In the genomic region with DNA sequence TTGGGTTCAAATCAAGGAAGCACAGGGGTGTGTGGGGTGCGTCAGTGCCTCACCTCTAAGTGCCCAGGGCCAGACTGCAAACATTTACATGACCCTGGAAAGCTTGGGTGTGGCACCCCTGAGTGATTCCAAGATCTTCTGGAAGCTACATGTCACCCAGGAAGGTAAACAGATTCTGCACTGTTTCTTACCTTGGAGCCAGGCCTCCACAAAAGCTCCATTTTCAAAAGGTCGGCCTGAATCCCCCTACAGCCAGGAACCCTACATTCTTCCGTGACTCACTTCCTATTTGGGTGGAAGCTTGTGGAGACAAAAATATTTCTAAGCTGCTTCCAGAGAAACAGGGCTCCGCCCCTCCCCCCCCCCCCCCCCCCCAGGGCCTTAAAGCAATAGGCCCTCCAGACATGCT, we compare ENCODE assay signal across 10 mouse cellular contexts. TPM values are rescaled to one million over a fixed set of nuclear protein-coding genes. Genes with fewer than 3 reads are reported as not detected.
A peak's percentile ranks its signal among the peaks of the same experiment; 100 is the strongest.
DNase-seq lines count a peak whose midpoint lies in the region; ATAC-seq and TF ChIP-seq lines count a peak whose summit lies in the region.
"Had no signal": no experiment of that assay in that cellular context is flagged by ENCODE, and none has a peak within 500 bp of the region (broad histone marks: within the 10 kb centered on the region; RNA-seq: fewer than 3 reads in every experiment).

No protein-coding gene starts in this region.

- H3K4me2 ChIP-seq in heart, embryonic 11.5 days = no peak overlapping the region

- TF ChIP-seq POLR2A in lung, adult 2 months (IDR thresholded peaks at IDR 0.05; ENCODE audit: borderline replicate concordance, extremely low read depth, low read depth, low read length) = no peak

- H3K27ac ChIP-seq in gastrocnemius, adult 2 months = peak overlapping the region; percentile 92
- no peak overlapping the region for H3K27ac ChIP-seq in heart, embryonic 11.5 days (ENCODE audit: low read depth, low read length)
- no peak overlapping the region for H3K27ac ChIP-seq in midbrain, embryonic 10.5 days (replicated peaks)
- H3K27ac ChIP-seq: hindbrain, embryonic 10.5 days; liver, embryonic 14.5 days had no signal

- peaks cover 6% of the 10 kb centered on the region for H3K4me1 ChIP-seq in heart, embryonic 11.5 days (ENCODE audit: control insufficient read depth, insufficient read depth, low read length)
- peaks cover 22% of the 10 kb centered on the region for H3K4me1 ChIP-seq in lung, adult 2 months (ENCODE audit: control insufficient read depth, insufficient read depth, low read length)
- no peaks in the 10 kb centered on the region for H3K4me1 ChIP-seq in midbrain, embryonic 10.5 days
- H3K4me1 ChIP-seq: hindbrain, embryonic 10.5 days had no signal

- peak overlapping the region; percentile 65 for H3K4me3 ChIP-seq in gastrocnemius, adult 2 months
- no peak overlapping the region for H3K4me3 ChIP-seq in heart, embryonic 11.5 days (ENCODE audit: low read depth, low read length)
- peak overlapping the region; percentile 35 for H3K4me3 ChIP-seq in lung, adult 2 months (replicated peaks; ENCODE audit: extremely low read depth, low read depth, low read length)
- H3K4me3 ChIP-seq in midbrain, embryonic 10.5 days = no peak overlapping the region
- H3K4me3 ChIP-seq: hindbrain, embryonic 10.5 days had no signal

- no peak for DNase-seq in gastrocnemius, adult 2 months
- DNase-seq in gastrocnemius, postnatal 4 days (ENCODE audit: low spot score in 2 of 2) = no peak
- DNase-seq in NIH3T3 (ENCODE audit: low read depth) = peak; percentile 68
- DNase-seq in lung, adult 2 months = peak; percentile 50
- DNase-seq in right cerebral cortex, postnatal 14 days = no peak
- DNase-seq in midbrain, embryonic 10.5 days (ENCODE audit: low spot score) = no peak

- H3K27me3 ChIP-seq in heart, embryonic 11.5 days (ENCODE audit: control insufficient read depth, insufficient read depth, low read length) = no peaks in the 10 kb centered on the region
- H3K27me3 ChIP-seq in midbrain, embryonic 10.5 days (ENCODE audit: low read depth, poor library complexity, severe bottlenecking) = no peaks in the 10 kb centered on the region

- H3K36me3 ChIP-seq in heart, embryonic 11.5 days (ENCODE audit: control insufficient read depth, insufficient read depth, low read length) = peaks cover 5% of the 10 kb centered on the region; the same call in 1 of the 2 replicates
- peaks cover 39% of the 10 kb centered on the region for H3K36me3 ChIP-seq in midbrain, embryonic 10.5 days

- no peaks in the 10 kb centered on the region for H3K9me3 ChIP-seq in heart, embryonic 11.5 days (replicated peaks; ENCODE audit: control insufficient read depth, low read length)
- no peaks in the 10 kb centered on the region for H3K9me3 ChIP-seq in midbrain, embryonic 10.5 days (replicated peaks)
- H3K9me3 ChIP-seq: hindbrain, embryonic 10.5 days had no signal

- intact Hi-C loops in gastrocnemius, adult 2 months (cut with DNase I) = no loop called here

- ATAC-seq in heart, embryonic 11.5 days (replicated peaks; ENCODE audit: insufficient number of reproducible peaks, low FRiP score, low TSS enrichment) = no peak
- no peak for ATAC-seq in erythroblast, adult 5-6 weeks (replicated peaks; ENCODE audit: low FRiP score, poor library complexity, severe bottlenecking)

- 34% methylated on average over 4 of the region's 4 CpGs for WGBS in heart, embryonic 11.5 days (ENCODE audit: insufficient replicate concordance)
- WGBS in lung, adult 2 months = 11% methylated on average over 4 of the region's 4 CpGs
- WGBS in midbrain, embryonic 10.5 days = 78% methylated on average over 4 of the region's 4 CpGs

- no peak for TF ChIP-seq CTCF in gastrocnemius, adult 2 months (IDR thresholded peaks at IDR 0.05)
- TF ChIP-seq CTCF in lung, adult 2 months (IDR thresholded peaks at IDR 0.05; ENCODE audit: insufficient read depth, low read length) = no peak

- peak overlapping the region; percentile 39; the same call in 1 of the 2 replicates for H3K9ac ChIP-seq in heart, embryonic 11.5 days (ENCODE audit: low read depth, low read length)
- H3K9ac ChIP-seq: liver, embryonic 14.5 days had no signal

RNA-seq across cellular contexts. Expression of gene 1810013L24Rik, which starts 34.3 kb away (rescaled TPM):
- 100 to 1,000 TPM in 1 of 2 experiments, 10 to 100 TPM in 1; 80.9 to 111 TPM for total RNA-seq in gastrocnemius, adult 2 months (2021)
- 10 to 100 TPM; 65.8 to 72.2 TPM for total RNA-seq in gastrocnemius, postnatal 4 days (2021)
- polyA plus RNA-seq in heart, embryonic 11.5 days (2014; fragmentation: Nextera tagmentation; extraction: Ambion mirVana) = 13.4 and 14.4 TPM in 2 replicates
- polyA plus RNA-seq in lung, adult 2 months (2012; rRNA removed) = 23.2 and 28.6 TPM in 2 replicates
- total RNA-seq in erythroblast, adult 5-6 weeks (2015; ENCODE audit: low replicate concordance) = 90.3 and 115 TPM in 2 replicates
- total RNA-seq in erythroblast, adult 5-6 weeks (2017; ENCODE audit: low replicate concordance) = 134 and 157 TPM in 2 replicates
- polyA plus RNA-seq in midbrain, embryonic 10.5 days (2016; fragmentation: Nextera tagmentation; extraction: Ambion mirVana) = 19.0 and 21.5 TPM in 2 replicates

Comparison
In these comparisons a context has a peak if more than half of its experiments do, and no peak if none do; other contexts are left out.
1. DNase-seq: peak in NIH3T3 (single experiment) and lung, adult 2 months (single experiment); none in gastrocnemius, adult 2 months (single experiment), gastrocnemius, postnatal 4 days (0 of 2), right cerebral cortex, postnatal 14 days (single experiment) and midbrain, embryonic 10.5 days (single experiment).
2. H3K4me3 ChIP-seq: peak in gastrocnemius, adult 2 months (single experiment) and lung, adult 2 months (single experiment); none in heart, embryonic 11.5 days (single experiment) and midbrain, embryonic 10.5 days (single experiment).